Comparison of ENCODE assay signal across 7 mouse cellular contexts in genomic region chr2:26317991-26318672, GRCm38 (mm10). TPM values are rescaled to one million over a fixed set of nuclear protein-coding genes. Genes with fewer than 3 reads are reported as not detected.
A peak's percentile ranks its signal among the peaks of the same experiment; 100 is the strongest.
DNase-seq lines count a peak whose midpoint lies in the region; ATAC-seq lines count a peak whose summit lies in the region.

No protein-coding gene starts in this region.

- H3K9ac ChIP-seq in lung, embryonic 15.5 days, result peak overlapping the region; percentile 14
- H3K9ac ChIP-seq in forebrain, embryonic 14.5 days (ENCODE audit: low read length), result peak overlapping the region; percentile 98
- peak overlapping the region; percentile 99; the same call in 1 of the 2 replicates for H3K9ac ChIP-seq in neural tube, embryonic 15.5 days (replicated peaks)

- H3K36me3 ChIP-seq in lung, embryonic 15.5 days, result 0 out of 2 replicates have a peak, but pooled peaks cover 12% of the 10 kb centered on the region
- H3K36me3 ChIP-seq in forebrain, embryonic 14.5 days (ENCODE audit: control insufficient read depth, insufficient read depth, low read length), result peaks cover 18% of the 10 kb centered on the region
- H3K36me3 ChIP-seq in limb, embryonic 10.5 days, result peaks cover 61% of the 10 kb centered on the region
- H3K36me3 ChIP-seq in neural tube, embryonic 15.5 days, result peaks cover 11% of the 10 kb centered on the region

- H3K4me3 ChIP-seq in lung, embryonic 15.5 days, result 0 out of 2 replicates have a peak overlapping the region, but pooled peaks have one; percentile 68
- H3K4me3 ChIP-seq in forebrain, embryonic 14.5 days (ENCODE audit: low read depth, low read length), result no peak overlapping the region
- H3K4me3 ChIP-seq in limb, embryonic 10.5 days, result peak overlapping the region; percentile 86; the same call in 1 of the 2 replicates
- peak overlapping the region; percentile 87; the same call in 1 of the 2 replicates for H3K4me3 ChIP-seq in neural tube, embryonic 15.5 days (replicated peaks)

- peaks cover 50% of the 10 kb centered on the region for H3K4me1 ChIP-seq in lung, embryonic 15.5 days
- H3K4me1 ChIP-seq in forebrain, embryonic 14.5 days (ENCODE audit: control insufficient read depth, insufficient read depth, low read length), result peaks cover 26% of the 10 kb centered on the region
- H3K4me1 ChIP-seq in limb, embryonic 10.5 days, result peaks cover 50% of the 10 kb centered on the region
- H3K4me1 ChIP-seq in neural tube, embryonic 15.5 days, result peaks cover 77% of the 10 kb centered on the region

- no peaks in the 10 kb centered on the region for H3K27me3 ChIP-seq in lung, embryonic 15.5 days
- H3K27me3 ChIP-seq in forebrain, embryonic 14.5 days (replicated peaks; ENCODE audit: control insufficient read depth, insufficient read depth, low read length), result no peaks in the 10 kb centered on the region
- no peaks in the 10 kb centered on the region for H3K27me3 ChIP-seq in limb, embryonic 10.5 days (ENCODE audit: low read depth, poor library complexity, severe bottlenecking)
- H3K27me3 ChIP-seq in neural tube, embryonic 15.5 days (replicated peaks), result no peaks in the 10 kb centered on the region

- H3K4me2 ChIP-seq in lung, embryonic 15.5 days, result peak overlapping the region; percentile 68; the same call in 1 of the 2 replicates
- H3K4me2 ChIP-seq in forebrain, embryonic 14.5 days (ENCODE audit: low read length), result peak overlapping the region; percentile 95; the same call in 1 of the 2 replicates
- peak overlapping the region; percentile 93 for H3K4me2 ChIP-seq in neural tube, embryonic 15.5 days

- 85% methylated on average over 3 of the region's 3 CpGs for WGBS in lung, embryonic 15.5 days
- WGBS in forebrain, embryonic 14.5 days, result 90% methylated on average over 3 of the region's 3 CpGs
- WGBS in limb, embryonic 10.5 days, result 75% methylated on average over 3 of the region's 3 CpGs
- 92% methylated on average over 3 of the region's 3 CpGs for WGBS in neural tube, embryonic 15.5 days

- no peak overlapping the region for H3K27ac ChIP-seq in lung, embryonic 15.5 days
- H3K27ac ChIP-seq in forebrain, embryonic 14.5 days (ENCODE audit: low read depth, low read length), result no peak overlapping the region
- H3K27ac ChIP-seq in limb, embryonic 10.5 days, result peak overlapping the region; percentile 22; the same call in 1 of the 2 replicates
- no peak overlapping the region for H3K27ac ChIP-seq in neural tube, embryonic 15.5 days (replicated peaks)

- ATAC-seq in lung, embryonic 15.5 days (ENCODE audit: borderline replicate concordance, extremely low read depth, low FRiP score, low TSS enrichment), result no peak
- no peak for ATAC-seq in forebrain, embryonic 14.5 days
- ATAC-seq in neural tube, embryonic 15.5 days (ENCODE audit: low FRiP score), result no peak

- H3K9me3 ChIP-seq in lung, embryonic 15.5 days, result no peaks in the 10 kb centered on the region
- H3K9me3 ChIP-seq in forebrain, embryonic 14.5 days (replicated peaks; ENCODE audit: control insufficient read depth, low read length), result no peaks in the 10 kb centered on the region
- H3K9me3 ChIP-seq in limb, embryonic 10.5 days (replicated peaks), result no peaks in the 10 kb centered on the region
- no peaks in the 10 kb centered on the region for H3K9me3 ChIP-seq in neural tube, embryonic 15.5 days (replicated peaks)

- DNase-seq in lung, postnatal 10 days, result no peak
- DNase-seq in forebrain, embryonic 14.5 days (ENCODE audit: low spot score), result no peak
- DNase-seq in limb, embryonic 10.5 days (ENCODE audit: low spot score), result no peak
- no peak for DNase-seq in spleen, adult 12 weeks (ENCODE audit: low spot score)
- DNase-seq in kidney, adult 11 months, result no peak

RNA-seq across cellular contexts. Expression of gene Gpsm1, which starts 2.8 kb away (rescaled TPM):
- polyA plus RNA-seq in lung, embryonic 15.5 days (2015; fragmentation: Nextera tagmentation; extraction: Ambion mirVana), result 54.6 and 55.3 TPM in 2 replicates
- polyA plus RNA-seq in forebrain, embryonic 14.5 days (2014; fragmentation: Nextera tagmentation; extraction: Ambion mirVana), result 56.0 and 63.6 TPM in 2 replicates
- polyA plus RNA-seq in limb, embryonic 10.5 days (2016; fragmentation: Nextera tagmentation; extraction: Ambion mirVana), result 83.6 and 91.4 TPM in 2 replicates
- 130 and 158 TPM in 2 replicates for polyA plus RNA-seq in neural tube, embryonic 15.5 days (2015; fragmentation: Nextera tagmentation; extraction: Ambion mirVana)

RNA-seq across cellular contexts. Expression of gene Ccdc187, which starts 23.8 kb away (rescaled TPM):
- polyA plus RNA-seq in lung, embryonic 15.5 days (2015; fragmentation: Nextera tagmentation; extraction: Ambion mirVana), result 0.31 and 0.34 TPM in 2 replicates
- polyA plus RNA-seq in forebrain, embryonic 14.5 days (2014; fragmentation: Nextera tagmentation; extraction: Ambion mirVana), result 0.11 and 0.17 TPM in 2 replicates
- 0.01 TPM in 1 of 2 replicates, not detected in the other for polyA plus RNA-seq in limb, embryonic 10.5 days (2016; fragmentation: Nextera tagmentation; extraction: Ambion mirVana)
- polyA plus RNA-seq in neural tube, embryonic 15.5 days (2015; fragmentation: Nextera tagmentation; extraction: Ambion mirVana), result 0.03 and 0.11 TPM in 2 replicates

RNA-seq across cellular contexts. Expression of gene Dnlz, which starts 33.8 kb away (rescaled TPM):
- polyA plus RNA-seq in lung, embryonic 15.5 days (2015; fragmentation: Nextera tagmentation; extraction: Ambion mirVana), result 25.5 and 27.3 TPM in 2 replicates
- polyA plus RNA-seq in forebrain, embryonic 14.5 days (2014; fragmentation: Nextera tagmentation; extraction: Ambion mirVana), result 28.8 and 33.1 TPM in 2 replicates
- polyA plus RNA-seq in limb, embryonic 10.5 days (2016; fragmentation: Nextera tagmentation; extraction: Ambion mirVana), result 33.9 and 36.8 TPM in 2 replicates
- polyA plus RNA-seq in neural tube, embryonic 15.5 days (2015; fragmentation: Nextera tagmentation; extraction: Ambion mirVana), result 29.8 and 33.4 TPM in 2 replicates

RNA-seq across cellular contexts. Expression of gene Card9, which starts 42.6 kb away (rescaled TPM):
- polyA plus RNA-seq in lung, embryonic 15.5 days (2015; fragmentation: Nextera tagmentation; extraction: Ambion mirVana), result 1.7 and 3.0 TPM in 2 replicates
- 0.22 and 1.1 TPM in 2 replicates for polyA plus RNA-seq in forebrain, embryonic 14.5 days (2014; fragmentation: Nextera tagmentation; extraction: Ambion mirVana)
- 0.49 and 0.54 TPM in 2 replicates for polyA plus RNA-seq in limb, embryonic 10.5 days (2016; fragmentation: Nextera tagmentation; extraction: Ambion mirVana)
- polyA plus RNA-seq in neural tube, embryonic 15.5 days (2015; fragmentation: Nextera tagmentation; extraction: Ambion mirVana), result 2.1 and 2.5 TPM in 2 replicates

Comparison
In these comparisons a context has a peak if more than half of its experiments do, and no peak if none do; other contexts are left out.
1. H3K9ac ChIP-seq: peak in every context shown above with its lines; median percentile 99 in neural tube, embryonic 15.5 days; 98 in forebrain, embryonic 14.5 days; 14 in lung, embryonic 15.5 days.